Mouse (Mus musculus) bone marrow, adult 2 months (tissue): ENCODE results near the gene Upp1.

Source experiments
- CTCF ChIP-seq: fragments of 200-500 bp; IDR thresholded peaks from 2 replicates; pipeline ENCODE4 v1.5.1; 2011; ENCODE audit warnings: low read length, control low read depth; ENCODE audit not compliant: control insufficient read depth, insufficient read depth
- POLR2A ChIP-seq: fragments of 200-500 bp; IDR thresholded peaks from 2 replicates; pipeline ENCODE4 v1.6.1; 2011; ENCODE audit warnings: low read depth, mild to moderate bottlenecking, control low read depth, low read length, borderline replicate concordance; ENCODE audit not compliant: control insufficient read depth

GRCm38 (mm10) chr11:9146115-9146514 lies 28.2 kb downstream of the Upp1 start:
- TF ChIP-seq POLR2A (no peak), CTCF (no peak)
